Mouse (Mus musculus) layer of hippocampus, adult 2 months (tissue): Measurements from ENCODE around the gene Dcaf4. TPM values are rescaled to one million over a fixed set of nuclear protein-coding genes. Genes with fewer than 3 reads are reported as not detected.

Experiments used
- DNase-seq, 2 experiments: peaks; one replicate each; pipeline ENCODE4 v3.0.0; 2022; ENCODE audit warnings: low spot score in 2 of 2
- H3K27ac ChIP-seq: fragments of 200-600 bp; 2 replicates; pipeline ENCODE4 v1.8.1; 2022
- H3K4me3 ChIP-seq: fragments of 200-600 bp; 2 replicates; pipeline ENCODE4 v1.8.1; 2022; ENCODE audit warnings: mild to moderate bottlenecking
- CTCF ChIP-seq: fragments of 200-600 bp; conservative IDR thresholded peaks from 2 replicates; pipeline ENCODE4 v1.8.1; 2022; ENCODE audit warnings: antibody characterized with exemption, mild to moderate bottlenecking, moderate library complexity
- total RNA-seq, 2 experiments: library from RNA; stranded (reverse); gene quantifications; 2 replicates each; pipeline ENCODE4 v1.2.3; 2021

Dcaf4 gene
- total RNA-seq, 2 experiments from 2014 or later = 29.0 to 30.3 TPM

DNA sequence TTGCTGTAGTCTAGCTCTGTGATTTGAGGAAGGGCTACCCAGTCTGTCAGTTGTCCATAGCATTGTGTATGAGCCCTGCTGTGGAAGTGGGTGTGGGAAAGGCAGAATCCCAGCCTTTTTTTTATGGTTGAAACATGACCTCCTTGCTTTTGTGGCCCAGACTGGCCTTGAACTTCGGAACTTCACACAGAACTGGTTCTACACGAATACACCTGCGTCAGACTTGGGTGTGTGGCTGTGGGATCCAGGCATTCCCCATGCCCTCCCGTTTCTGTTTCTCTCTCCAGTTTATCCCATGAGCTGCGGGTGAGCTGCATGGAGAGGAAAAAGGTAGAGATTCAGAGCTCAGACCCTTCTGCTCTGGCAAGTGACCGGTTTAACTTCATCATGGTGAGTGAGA is 11.7 kb downstream of the Dcaf4 start:
- Histone ChIP-seq H3K27ac (no peak overlapping the region), H3K4me3 (no peak overlapping the region)
- DNase-seq = no peak
- no peak for TF ChIP-seq CTCF

DNA sequence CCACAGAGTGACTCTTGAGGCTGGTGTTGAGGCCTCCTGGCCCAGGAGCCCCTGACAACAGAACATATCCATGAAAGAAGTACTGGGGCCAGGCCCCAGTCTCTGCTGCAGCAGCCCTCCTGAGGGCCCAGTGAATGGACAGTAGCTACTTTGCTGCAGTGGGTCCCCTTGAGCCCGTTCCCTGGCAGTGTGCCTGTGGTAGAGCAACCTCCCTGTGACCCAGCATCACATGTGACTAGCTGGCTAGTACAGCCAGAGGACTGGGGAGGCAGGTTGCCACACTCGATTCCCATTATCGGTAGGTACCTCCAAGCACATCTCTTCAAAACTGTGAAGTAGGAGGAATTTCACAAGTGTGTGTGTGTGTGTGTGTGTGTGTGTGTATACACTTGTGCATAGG is 12.7 kb downstream of the Dcaf4 start:
- Histone ChIP-seq H3K4me3 (no peak overlapping the region), H3K27ac (no peak overlapping the region)
- DNase-seq = no peak
- TF ChIP-seq CTCF = no peak

DNA sequence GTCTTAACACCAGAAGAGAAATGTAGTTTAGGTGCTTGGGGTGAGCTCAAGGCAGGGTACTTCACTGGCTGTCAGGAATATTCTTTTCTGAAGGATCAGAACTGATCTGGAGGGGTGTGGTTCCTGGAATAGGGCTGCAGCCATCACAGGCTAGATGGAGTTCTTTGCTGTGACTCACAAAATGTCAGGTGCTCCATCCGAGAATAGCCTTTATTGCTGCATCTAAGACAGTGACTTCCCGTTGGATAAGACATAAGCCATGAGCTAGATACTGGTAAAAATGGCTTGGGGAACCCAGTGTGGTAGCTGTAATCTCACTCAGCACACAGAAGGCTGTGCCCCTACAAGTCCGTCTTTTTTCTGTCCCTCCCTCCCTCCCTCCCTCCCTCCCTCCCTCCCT is 13.9 kb downstream of the Dcaf4 start:
- DNase-seq = no peak
- H3K27ac ChIP-seq = no peak overlapping the region
- H3K4me3 ChIP-seq = no peak overlapping the region
- no peak for TF ChIP-seq CTCF

DNA sequence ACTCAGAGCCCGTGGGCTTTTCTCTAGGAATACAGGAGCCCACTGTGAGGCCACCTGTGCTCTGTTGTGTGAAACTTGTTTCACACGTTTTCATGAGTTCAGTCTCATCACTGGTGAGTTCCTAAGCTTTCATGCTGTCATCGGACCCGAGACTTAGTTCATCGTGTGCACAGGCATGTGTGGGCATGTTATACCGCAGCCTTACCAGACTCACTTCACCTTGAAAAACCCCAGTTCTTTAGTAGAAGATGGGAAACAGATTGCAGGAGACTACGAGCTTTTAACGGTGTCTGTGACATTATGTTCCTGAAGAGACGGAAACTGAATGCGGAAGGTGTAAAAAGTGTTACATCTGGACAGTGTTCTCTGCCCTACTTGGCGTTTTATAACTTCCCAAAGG is 15.2 kb downstream of the Dcaf4 start:
- no peak for DNase-seq
- Histone ChIP-seq H3K27ac (no peak overlapping the region), H3K4me3 (no peak overlapping the region)
- TF ChIP-seq CTCF = no peak

DNA sequence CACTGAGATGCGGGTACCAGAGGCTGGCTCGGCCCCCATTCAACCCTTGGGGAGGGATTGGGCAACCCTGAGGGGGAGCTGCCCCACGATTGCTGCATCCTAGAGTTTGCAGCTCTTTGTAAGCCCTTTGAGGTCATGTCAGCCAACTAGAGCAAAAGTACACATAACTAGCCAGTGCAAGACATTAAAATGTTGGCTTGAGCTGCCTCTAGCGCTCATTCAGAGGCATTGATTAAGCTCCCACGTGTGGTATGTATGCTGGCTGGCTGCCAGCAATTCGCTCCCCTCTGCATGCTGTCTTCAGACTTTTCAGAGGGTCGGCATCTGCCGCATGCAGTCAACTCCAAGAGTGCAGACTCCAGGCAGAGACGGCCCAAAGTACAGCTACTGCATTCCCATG is 15.8 kb downstream of the Dcaf4 start:
- no peak overlapping the region for H3K4me3 ChIP-seq
- DNase-seq = no peak
- no peak overlapping the region for H3K27ac ChIP-seq
- no peak; the same call in 1 of the 2 replicates for TF ChIP-seq CTCF

DNA sequence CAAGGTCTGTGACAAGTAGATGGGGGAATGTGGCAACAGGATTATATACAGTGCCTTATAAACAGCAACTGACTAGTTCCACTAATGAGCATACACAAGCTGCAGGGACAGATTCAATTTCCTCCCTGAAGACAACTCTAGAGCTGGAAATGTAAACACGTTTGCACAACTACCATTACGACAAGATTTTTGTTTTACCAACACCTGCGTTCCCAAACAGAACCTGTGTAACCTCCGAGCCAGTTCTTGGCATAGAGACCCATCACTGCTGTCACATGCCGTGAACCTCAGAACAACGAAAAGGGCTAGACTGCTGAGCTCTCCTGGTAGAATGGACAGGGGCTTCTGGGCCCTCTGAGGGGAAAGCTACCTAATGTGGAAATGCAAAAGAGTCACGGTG is 23.7 kb downstream of the Dcaf4 start:
- TF ChIP-seq CTCF = no peak
- Histone ChIP-seq H3K4me3 (no peak overlapping the region), H3K27ac (no peak overlapping the region)
- no peak for DNase-seq

DNA sequence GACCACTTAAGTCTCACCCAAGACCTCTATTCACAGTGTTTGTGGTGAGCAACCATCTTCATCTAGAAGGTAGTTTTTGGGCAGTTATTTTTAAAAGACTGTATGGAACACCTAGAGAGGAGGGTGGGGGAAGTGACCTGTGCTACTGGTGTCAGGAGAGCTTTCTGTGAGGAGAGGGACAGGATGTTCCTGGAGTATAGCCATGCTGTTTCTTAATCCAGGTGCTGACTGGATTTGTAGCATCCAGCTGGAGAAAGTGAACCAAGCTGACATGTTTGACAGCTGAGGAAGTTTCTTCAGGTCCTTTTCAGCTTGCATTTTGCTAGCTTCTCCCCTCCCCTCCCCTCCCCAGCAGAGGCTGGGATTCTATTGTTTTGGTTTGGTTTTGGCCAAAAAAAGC is 24.5 kb downstream of the Dcaf4 start:
- no peak for TF ChIP-seq CTCF
- H3K27ac ChIP-seq = no peak overlapping the region
- DNase-seq = no peak
- no peak overlapping the region for H3K4me3 ChIP-seq

DNA sequence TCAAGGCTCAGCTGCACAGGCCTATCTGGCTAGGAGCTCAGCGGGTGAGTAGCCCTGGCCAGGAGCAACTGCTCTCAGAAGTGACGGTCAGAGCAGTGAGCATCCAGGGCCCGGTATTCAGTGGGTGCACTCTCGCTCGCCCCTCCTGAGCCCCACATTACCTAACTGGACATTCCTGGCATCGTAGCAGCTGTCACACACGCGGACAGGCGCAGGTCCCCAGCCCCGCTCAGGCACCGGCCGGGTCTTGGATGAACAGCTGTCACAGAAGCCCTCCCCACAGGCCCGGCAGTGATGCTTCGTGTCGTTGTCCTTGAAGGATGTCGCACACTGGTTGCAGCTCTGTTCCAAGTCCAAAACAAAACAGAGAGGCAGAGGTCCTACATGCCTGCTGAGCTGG is 31.0 kb downstream of the Dcaf4 start:
- no peak for DNase-seq

DNA sequence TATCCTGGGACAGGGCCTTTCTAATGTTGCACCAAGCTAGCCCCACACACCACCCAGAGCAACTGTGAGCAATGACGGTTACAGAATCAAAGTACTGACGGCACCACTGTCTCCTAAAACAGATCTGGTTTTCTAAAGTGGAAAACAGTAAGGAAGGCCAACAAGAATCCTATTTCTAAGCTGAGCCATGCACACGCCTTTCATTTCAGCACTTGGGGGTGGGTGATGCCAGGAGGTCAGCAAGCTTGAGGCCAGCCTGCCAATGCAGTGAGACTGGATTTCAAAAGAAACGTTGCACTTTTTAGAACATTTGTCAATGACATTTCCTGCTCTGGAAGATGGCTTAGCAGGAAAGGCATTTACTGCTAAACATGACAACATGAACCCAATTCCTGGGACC is 33.5 kb downstream of the Dcaf4 start:
- no peak for DNase-seq
- Histone ChIP-seq H3K4me3 (no peak overlapping the region), H3K27ac (no peak overlapping the region)
- no peak for TF ChIP-seq CTCF

More for the DNA sequence above, 31.0 kb downstream of the Dcaf4 start:
- no peak overlapping the region for H3K4me3 ChIP-seq
- no peak for TF ChIP-seq CTCF
- H3K27ac ChIP-seq = no peak overlapping the region

DNA sequence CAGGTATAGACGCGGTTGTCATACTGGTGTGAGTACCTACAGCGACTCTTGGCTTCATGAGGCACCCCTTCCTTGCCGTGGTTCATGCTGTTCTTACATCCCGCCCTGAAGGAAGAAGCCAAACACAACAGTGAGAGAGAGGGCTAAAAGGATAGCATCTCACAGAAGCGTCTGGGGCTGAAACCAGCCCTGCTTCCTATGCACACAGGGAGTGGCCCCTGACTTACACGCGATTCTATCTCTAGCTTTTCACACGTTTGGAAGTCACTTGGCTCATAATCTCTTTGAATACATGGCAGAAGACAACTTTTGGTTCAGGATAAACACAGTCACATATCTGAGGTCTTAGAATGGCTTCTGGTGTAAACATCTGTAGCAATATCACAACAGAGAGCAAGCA is 35.3 kb downstream of the Dcaf4 start:
- no peak for TF ChIP-seq CTCF
- no peak for DNase-seq
- no peak overlapping the region for H3K4me3 ChIP-seq

DNA sequence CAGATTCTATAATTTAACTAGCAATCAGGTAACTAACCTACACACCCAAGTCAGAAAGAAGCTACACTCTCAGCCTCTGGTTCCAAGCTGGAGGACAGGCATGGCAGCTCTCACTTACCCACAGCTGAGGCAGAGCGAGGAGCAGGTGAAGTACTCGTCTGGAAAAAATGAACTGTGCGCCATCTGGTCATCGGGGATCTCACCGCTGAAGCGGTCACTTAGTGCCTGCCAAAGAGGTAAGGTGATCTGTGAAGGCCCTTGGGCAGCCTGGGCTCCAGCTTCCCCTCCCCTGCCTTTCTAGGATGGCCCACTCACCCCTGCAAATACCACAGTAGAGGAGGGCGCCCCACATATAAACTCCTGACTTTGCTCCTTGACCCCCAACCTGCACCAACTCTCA is 38.2 kb downstream of the Dcaf4 start:
- TF ChIP-seq CTCF = no peak
- Histone ChIP-seq H3K27ac (no peak overlapping the region), H3K4me3 (no peak overlapping the region)
- DNase-seq = no peak

More for the DNA sequence above, 35.3 kb downstream of the Dcaf4 start:
- no peak overlapping the region for H3K27ac ChIP-seq

DNA sequence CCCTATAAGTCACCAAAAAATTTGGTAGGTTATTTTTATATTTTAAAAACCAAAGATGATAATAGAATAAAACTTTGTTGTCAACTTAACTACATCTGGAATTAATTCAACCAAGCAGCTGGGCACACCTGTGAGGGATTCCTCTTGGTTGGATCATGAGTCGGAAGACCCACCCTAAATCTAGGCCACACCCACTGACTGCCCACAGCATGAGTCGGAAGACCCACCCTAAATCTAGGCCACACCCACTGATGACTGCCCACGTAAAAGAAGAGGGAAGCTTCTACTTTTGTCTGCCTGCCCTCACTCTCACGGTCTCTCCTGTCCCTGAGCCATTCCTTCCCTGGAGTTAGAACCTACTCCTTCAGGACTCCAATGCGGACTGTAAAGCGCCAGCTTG is 39.9 kb downstream of the Dcaf4 start:
- Histone ChIP-seq H3K27ac (no peak overlapping the region), H3K4me3 (no peak overlapping the region)
- no peak for DNase-seq
- no peak for TF ChIP-seq CTCF

DNA sequence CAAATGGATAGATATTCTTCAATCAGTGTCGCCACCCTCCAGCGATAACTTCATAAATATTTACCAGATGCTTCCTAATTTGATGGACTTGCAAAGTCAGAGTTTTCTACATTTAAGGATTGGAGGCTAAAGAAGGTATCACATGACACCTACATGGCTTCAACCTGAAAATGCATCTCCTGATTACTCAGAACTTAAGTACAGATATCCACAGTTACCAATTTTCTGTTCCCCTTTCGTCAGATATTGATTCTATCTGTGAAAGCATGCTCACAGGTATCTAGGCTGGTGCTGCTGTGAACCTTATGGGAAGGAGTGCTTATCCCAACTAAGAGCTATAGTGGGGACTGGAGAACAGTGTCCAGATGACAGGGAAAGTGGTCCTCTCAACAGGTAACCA is 42.3 kb downstream of the Dcaf4 start:
- TF ChIP-seq CTCF = no peak
- DNase-seq = no peak
- Histone ChIP-seq H3K27ac (no peak overlapping the region), H3K4me3 (no peak overlapping the region)

DNA sequence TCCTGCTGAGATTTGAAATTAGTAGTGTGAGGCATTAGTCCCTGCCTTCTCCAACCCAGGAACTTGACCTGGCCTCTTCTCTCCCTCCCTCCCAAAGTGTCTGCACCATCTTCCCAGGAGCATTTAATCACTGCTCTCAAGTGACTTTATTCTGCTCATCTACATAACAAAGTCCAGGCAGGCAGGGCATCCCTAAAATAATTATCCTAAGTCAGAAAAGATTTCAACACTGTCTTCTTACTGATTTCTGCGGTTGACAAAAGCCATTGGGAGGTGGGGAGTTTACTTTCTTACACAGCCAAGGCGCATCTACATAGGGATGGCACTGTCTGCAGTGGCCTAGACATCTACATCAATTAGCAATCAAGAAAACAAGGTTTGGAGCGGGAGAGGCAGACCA is 49.6 kb downstream of the Dcaf4 start:
- Histone ChIP-seq H3K27ac (no peak overlapping the region), H3K4me3 (no peak overlapping the region)
- no peak for TF ChIP-seq CTCF
- no peak for DNase-seq

DNA sequence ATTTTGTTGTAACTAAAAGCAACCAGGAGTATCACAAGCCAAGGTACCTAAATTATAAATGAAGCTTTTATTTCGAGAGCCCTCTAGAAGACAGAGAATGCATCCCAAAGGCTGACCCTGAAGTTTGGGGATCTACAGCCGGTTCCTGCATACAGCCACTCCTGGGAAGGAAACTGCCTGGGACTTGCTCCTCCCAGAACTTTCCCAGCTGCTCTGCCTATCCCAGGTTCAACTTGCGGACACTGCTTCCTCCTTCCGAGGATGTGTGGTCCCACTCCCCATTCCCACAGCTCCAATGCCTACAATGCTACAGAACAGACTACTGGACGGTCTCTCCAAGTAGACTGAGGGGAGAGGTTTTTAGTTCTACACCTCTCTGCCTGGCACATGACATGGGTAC is 52.5 kb downstream of the Dcaf4 start:
- H3K4me3 ChIP-seq = no peak overlapping the region
- no peak for TF ChIP-seq CTCF
- DNase-seq = no peak
- no peak overlapping the region for H3K27ac ChIP-seq
